11 mouse cellular contexts compared by ENCODE assay signal in genomic region chr15:101974083-101974845, GRCm38 (mm10). TPM values are rescaled to one million over a fixed set of nuclear protein-coding genes. Genes with fewer than 3 reads are reported as not detected.
A peak's percentile ranks its signal among the peaks of the same experiment; 100 is the strongest.
DNase-seq lines count a peak whose midpoint lies in the region; ATAC-seq and TF ChIP-seq lines count a peak whose summit lies in the region.
"Had no signal": no experiment of that assay in that cellular context is flagged by ENCODE, and none has a peak within 500 bp of the region (broad histone marks: within the 10 kb centered on the region; RNA-seq: fewer than 3 reads in every experiment).

No protein-coding gene starts in this region.

- no peak overlapping the region for H3K27ac ChIP-seq in kidney, adult 2 months (ENCODE audit: insufficient read depth, low read depth, low read length)
- H3K27ac ChIP-seq in bone marrow, adult 2 months (ENCODE audit: control insufficient read depth, insufficient read depth, low read depth, low read length, poor library complexity), result peak overlapping the region; percentile 39; the same call in 1 of the 2 replicates
- no peak overlapping the region for H3K27ac ChIP-seq in forebrain, embryonic 14.5 days (ENCODE audit: low read depth, low read length)
- H3K27ac ChIP-seq in liver, embryonic 14.5 days, result peak overlapping the region; percentile 30
- no peak overlapping the region for H3K27ac ChIP-seq in thymus, adult 2 months (ENCODE audit: control insufficient read depth, insufficient read depth, low read length)

- no peak for TF ChIP-seq EP300 in liver, embryonic 14.5 days (IDR thresholded peaks at IDR 0.05; ENCODE audit: low read depth)

- no peak overlapping the region for H3K9ac ChIP-seq in forebrain, embryonic 14.5 days (ENCODE audit: low read length)
- no peak overlapping the region for H3K9ac ChIP-seq in liver, embryonic 14.5 days (replicated peaks)

- peak; percentile 13; the same call in 1 of the 2 replicates for ATAC-seq in forebrain, embryonic 14.5 days
- ATAC-seq in liver, embryonic 14.5 days (ENCODE audit: insufficient read depth), result no peak

- no peaks in the 10 kb centered on the region for H3K36me3 ChIP-seq in kidney, adult 2 months (ENCODE audit: control insufficient read depth, insufficient read depth, low read length)
- H3K36me3 ChIP-seq in forebrain, embryonic 14.5 days (ENCODE audit: control insufficient read depth, insufficient read depth, low read length), result no peaks in the 10 kb centered on the region
- no peaks in the 10 kb centered on the region for H3K36me3 ChIP-seq in liver, embryonic 14.5 days (replicated peaks; ENCODE audit: control insufficient read depth, insufficient read depth, low read depth)
- H3K36me3 ChIP-seq in thymus, adult 2 months (ENCODE audit: control insufficient read depth, insufficient read depth, low read length), result no peaks in the 10 kb centered on the region

- peaks cover 23% of the 10 kb centered on the region for H3K4me1 ChIP-seq in kidney, adult 2 months (ENCODE audit: control insufficient read depth, insufficient read depth, low read length)
- peaks cover 6% of the 10 kb centered on the region for H3K4me1 ChIP-seq in bone marrow, adult 2 months (ENCODE audit: control insufficient read depth, insufficient read depth, low read length)
- H3K4me1 ChIP-seq in forebrain, embryonic 14.5 days (ENCODE audit: control insufficient read depth, insufficient read depth, low read length), result peaks cover 9% of the 10 kb centered on the region
- peaks cover 46 to 49% of the 10 kb centered on the region in 2 experiments for H3K4me1 ChIP-seq in liver, embryonic 14.5 days (replicated peaks; ENCODE audit: control insufficient read depth in 2 of 2, insufficient read depth in 2 of 2, low read length in 1 of 2)
- peaks cover 9% of the 10 kb centered on the region; the same call in 1 of the 2 replicates for H3K4me1 ChIP-seq in thymus, adult 2 months (replicated peaks; ENCODE audit: control insufficient read depth, insufficient read depth, low read length)

- no peaks in the 10 kb centered on the region for H3K27me3 ChIP-seq in kidney, adult 2 months (replicated peaks; ENCODE audit: control insufficient read depth, insufficient read depth, low read length)
- H3K27me3 ChIP-seq in forebrain, embryonic 14.5 days (replicated peaks; ENCODE audit: control insufficient read depth, insufficient read depth, low read length), result no peaks in the 10 kb centered on the region
- H3K27me3 ChIP-seq in liver, embryonic 14.5 days (ENCODE audit: control insufficient read depth, insufficient read depth, low read length), result no peaks in the 10 kb centered on the region
- no peaks in the 10 kb centered on the region; the same call in 1 of the 2 replicates for H3K27me3 ChIP-seq in thymus, adult 2 months (ENCODE audit: control insufficient read depth, insufficient read depth, low read length)

- no peak for TF ChIP-seq POLR2A in kidney, adult 2 months (IDR thresholded peaks at IDR 0.05; ENCODE audit: low read depth, low read length)
- TF ChIP-seq POLR2A in bone marrow, adult 2 months (IDR thresholded peaks at IDR 0.05; ENCODE audit: borderline replicate concordance, control insufficient read depth, low read depth, low read length), result no peak
- no peak for TF ChIP-seq POLR2A in thymus, adult 2 months (IDR thresholded peaks at IDR 0.05; ENCODE audit: control insufficient read depth, extremely low read depth, insufficient read depth, low read length, poor library complexity)

- peak; percentile 12 for DNase-seq in kidney, adult 2 months
- no peak for DNase-seq in kidney, adult 9 months
- no peak for DNase-seq in forebrain, embryonic 14.5 days (ENCODE audit: low spot score)
- no peak for DNase-seq in liver, embryonic 14.5 days (ENCODE audit: low read depth in 3 of 3, low spot score in 3 of 3)
- no peak for DNase-seq in layer of hippocampus, postnatal 36 days
- DNase-seq in thymus, adult 2 months, result no peak
- no peak for DNase-seq in lung, postnatal 4 days

- no peak overlapping the region for H3K4me3 ChIP-seq in kidney, adult 2 months (ENCODE audit: insufficient read depth, low read depth, low read length)
- no peak overlapping the region for H3K4me3 ChIP-seq in bone marrow, adult 2 months (replicated peaks; ENCODE audit: control insufficient read depth, low read depth, low read length)
- no peak overlapping the region for H3K4me3 ChIP-seq in forebrain, embryonic 14.5 days (ENCODE audit: low read depth, low read length)
- H3K4me3 ChIP-seq in liver, embryonic 14.5 days (ENCODE audit: insufficient read depth in 1 of 2, low read depth in 2 of 2, low read length in 2 of 2), result no peak overlapping the region
- no peak overlapping the region for H3K4me3 ChIP-seq in thymus, adult 2 months (ENCODE audit: control insufficient read depth, insufficient read depth, low read length)

- no peak for TF ChIP-seq CTCF in kidney, adult 2 months (conservative IDR thresholded peaks at IDR 0.05; ENCODE audit: insufficient read depth, insufficient read length, low read depth, low read length)
- no peak for TF ChIP-seq CTCF in bone marrow, adult 2 months (IDR thresholded peaks at IDR 0.05; ENCODE audit: control insufficient read depth, insufficient read depth, low read length)
- no peak for TF ChIP-seq CTCF in liver, embryonic 14.5 days (IDR thresholded peaks at IDR 0.05; ENCODE audit: low read depth)
- no peak for TF ChIP-seq CTCF in thymus, adult 2 months (IDR thresholded peaks at IDR 0.05; ENCODE audit: borderline replicate concordance, control insufficient read depth, extremely low read depth, insufficient read depth, low read length, poor library complexity)

- H3K9me3 ChIP-seq in forebrain, embryonic 14.5 days (replicated peaks; ENCODE audit: control insufficient read depth, low read length), result no peaks in the 10 kb centered on the region
- H3K9me3 ChIP-seq in liver, embryonic 14.5 days (ENCODE audit: control insufficient read depth, low read length), result no peaks in the 10 kb centered on the region

- 58% methylated on average over 16 of the region's 16 CpGs for WGBS in kidney, adult 2 months
- 68% methylated on average over 16 of the region's 16 CpGs for WGBS in bone marrow, adult 2 months
- WGBS in forebrain, embryonic 14.5 days, result 55% methylated on average over 15 of the region's 16 CpGs
- 54% methylated on average over 16 of the region's 16 CpGs for WGBS in liver, embryonic 14.5 days (ENCODE audit: insufficient replicate concordance)
- WGBS in thymus, adult 2 months, result 79% methylated on average over 16 of the region's 16 CpGs

- no peak overlapping the region for H3K4me2 ChIP-seq in forebrain, embryonic 14.5 days (ENCODE audit: low read length)
- H3K4me2 ChIP-seq in liver, embryonic 14.5 days (ENCODE audit: low read depth), result peak overlapping the region; percentile 8

RNA-seq across cellular contexts. Expression of gene Krt78, which starts 20.2 kb away (rescaled TPM):
- 0.02 TPM in 1 of 2 replicates, not detected in the other for polyA plus RNA-seq in kidney, adult 2 months (2012; rRNA removed)
- polyA plus RNA-seq in bone marrow, adult 2 months (2011; ENCODE audit: insufficient read depth, insufficient read length, low replicate concordance, missing spikeins), result not detected in 2 replicates
- polyA plus RNA-seq in forebrain, embryonic 14.5 days (2014; fragmentation: Nextera tagmentation; extraction: Ambion mirVana), result not detected in 2 replicates
- polyA plus RNA-seq in liver, embryonic 14.5 days (2012; rRNA removed), result not detected in 2 replicates
- not detected in 2 replicates for polyA plus RNA-seq in liver, embryonic 14.5 days (2014; fragmentation: Nextera tagmentation; extraction: Ambion mirVana)
- not detected for total RNA-seq in layer of hippocampus, postnatal 36 days (2021)
- 0.82 and 0.94 TPM in 2 replicates for polyA plus RNA-seq in thymus, adult 2 months (2012; rRNA removed)
- total RNA-seq: layer of hippocampus, adult 8-10 months; neutrophil, adult 5-6 weeks had no signal
- polyA plus RNA-seq: heart, embryonic 16.5 days had no signal

RNA-seq across cellular contexts. Expression of gene Krt8, which starts 30.0 kb away (rescaled TPM):
- 82.8 and 88.0 TPM in 2 replicates for polyA plus RNA-seq in kidney, adult 2 months (2012; rRNA removed)
- polyA plus RNA-seq in bone marrow, adult 2 months (2011; ENCODE audit: insufficient read depth, insufficient read length, low replicate concordance, missing spikeins), result 1.0 TPM in 1 of 2 replicates, not detected in the other
- polyA plus RNA-seq in forebrain, embryonic 14.5 days (2014; fragmentation: Nextera tagmentation; extraction: Ambion mirVana), result 2.7 and 3.7 TPM in 2 replicates
- polyA plus RNA-seq in liver, embryonic 14.5 days (2012; rRNA removed), result 37.8 and 40.5 TPM in 2 replicates
- 98.1 and 102 TPM in 2 replicates for polyA plus RNA-seq in liver, embryonic 14.5 days (2014; fragmentation: Nextera tagmentation; extraction: Ambion mirVana)
- under 1 TPM in 1 of 2 experiments, not detected in 1; 0.18 TPM for total RNA-seq in layer of hippocampus, postnatal 36 days (2021)
- 220 and 270 TPM in 2 replicates for polyA plus RNA-seq in thymus, adult 2 months (2012; rRNA removed)
- total RNA-seq: neutrophil, adult 5-6 weeks had no signal

RNA-seq across cellular contexts. Expression of gene Krt79, which starts 34.1 kb away (rescaled TPM):
- 0.33 and 0.37 TPM in 2 replicates for polyA plus RNA-seq in kidney, adult 2 months (2012; rRNA removed)
- not detected in 2 replicates for polyA plus RNA-seq in bone marrow, adult 2 months (2011; ENCODE audit: insufficient read depth, insufficient read length, low replicate concordance, missing spikeins)
- 0.10 and 0.27 TPM in 2 replicates for polyA plus RNA-seq in forebrain, embryonic 14.5 days (2014; fragmentation: Nextera tagmentation; extraction: Ambion mirVana)
- not detected in 2 replicates for polyA plus RNA-seq in liver, embryonic 14.5 days (2012; rRNA removed)
- polyA plus RNA-seq in liver, embryonic 14.5 days (2014; fragmentation: Nextera tagmentation; extraction: Ambion mirVana), result not detected in 2 replicates
- not detected for total RNA-seq in layer of hippocampus, postnatal 36 days (2021)
- 1.7 and 1.8 TPM in 2 replicates for polyA plus RNA-seq in thymus, adult 2 months (2012; rRNA removed)
- total RNA-seq: neutrophil, adult 5-6 weeks had no signal

RNA-seq across cellular contexts. Expression of gene Krt4, which starts 49.7 kb away (rescaled TPM):
- polyA plus RNA-seq in kidney, adult 2 months (2012; rRNA removed), result 0.18 TPM in 1 of 2 replicates, not detected in the other
- polyA plus RNA-seq in bone marrow, adult 2 months (2011; ENCODE audit: insufficient read depth, insufficient read length, low replicate concordance, missing spikeins), result not detected in 2 replicates
- not detected in 2 replicates for polyA plus RNA-seq in forebrain, embryonic 14.5 days (2014; fragmentation: Nextera tagmentation; extraction: Ambion mirVana)
- 0.06 and 0.11 TPM in 2 replicates for polyA plus RNA-seq in liver, embryonic 14.5 days (2012; rRNA removed)
- not detected in 2 replicates for polyA plus RNA-seq in liver, embryonic 14.5 days (2014; fragmentation: Nextera tagmentation; extraction: Ambion mirVana)
- not detected for total RNA-seq in layer of hippocampus, postnatal 36 days (2021)
- 1.1 TPM in 2 replicates for polyA plus RNA-seq in thymus, adult 2 months (2012; rRNA removed)
- total RNA-seq: layer of hippocampus, adult 8-10 months had no signal

RNA-seq across cellular contexts. Expression of gene Krt18, which starts 53.7 kb away (rescaled TPM):
- 20.7 and 25.0 TPM in 2 replicates for polyA plus RNA-seq in kidney, adult 2 months (2012; rRNA removed)
- 2.0 and 5.6 TPM in 2 replicates for polyA plus RNA-seq in bone marrow, adult 2 months (2011; ENCODE audit: insufficient read depth, insufficient read length, low replicate concordance, missing spikeins)
- polyA plus RNA-seq in forebrain, embryonic 14.5 days (2014; fragmentation: Nextera tagmentation; extraction: Ambion mirVana), result 5.6 and 7.1 TPM in 2 replicates
- polyA plus RNA-seq in liver, embryonic 14.5 days (2012; rRNA removed), result 25.8 and 31.5 TPM in 2 replicates
- polyA plus RNA-seq in liver, embryonic 14.5 days (2014; fragmentation: Nextera tagmentation; extraction: Ambion mirVana), result 86.9 and 87.6 TPM in 2 replicates
- under 1 TPM in 1 of 2 experiments, not detected in 1; 0.71 TPM for total RNA-seq in layer of hippocampus, postnatal 36 days (2021)
- polyA plus RNA-seq in thymus, adult 2 months (2012; rRNA removed), result 197 and 219 TPM in 2 replicates

Comparison
In these comparisons a context has a peak if more than half of its experiments do, and no peak if none do; other contexts are left out.
1. H3K27ac ChIP-seq: peak in bone marrow, adult 2 months (single experiment) and liver, embryonic 14.5 days (single experiment); none in kidney, adult 2 months (single experiment), forebrain, embryonic 14.5 days (single experiment) and thymus, adult 2 months (single experiment).